Mouse (Mus musculus): ENCODE results near the gene Sel1l2. TPM values are rescaled to one million over a fixed set of nuclear protein-coding genes. Genes with fewer than 3 reads are reported as not detected.
A peak's percentile ranks its signal among the peaks of the same experiment; 100 is the strongest.

Gene Sel1l2
- polyA plus RNA-seq (2012; rRNA removed) = not detected in 2 replicates

DNA sequence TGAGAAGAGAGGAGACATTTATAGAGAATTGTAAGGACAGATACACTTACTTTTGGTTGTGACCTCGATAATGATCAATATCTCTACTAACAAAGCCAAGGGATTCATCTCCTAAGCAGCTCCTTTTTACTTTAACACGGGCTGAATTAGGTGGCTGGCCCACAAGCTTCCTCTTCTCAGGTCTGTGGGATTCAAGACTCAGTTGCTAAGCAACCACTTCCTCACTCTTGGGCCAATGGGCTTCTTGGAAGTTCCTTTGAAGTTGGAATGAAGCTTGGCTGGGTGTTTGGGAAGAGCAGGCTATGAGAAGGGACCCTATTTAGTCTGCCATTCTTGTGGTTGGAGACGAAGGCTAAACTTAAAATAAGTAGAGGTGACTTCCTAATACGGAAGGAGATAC, at the start of gene Sel1l2:
Gene Sel1l2 (minus strand): TSS at position 182 of the 400 bp plus-strand sequence.
- 41% methylated on average over 4 of the region's 4 CpGs for WGBS
- H3K27ac ChIP-seq (ENCODE audit: insufficient read depth, low read length) = no peak within 1 kb of the TSS
- TF ChIP-seq CTCF (IDR thresholded peaks at IDR 0.05; ENCODE audit: borderline replicate concordance, insufficient read depth, low read depth, low read length) = no peak
- TF ChIP-seq POLR2A (IDR thresholded peaks at IDR 0.05; ENCODE audit: borderline replicate concordance, insufficient read depth, low read length) = no peak
- no peak within 1 kb of the TSS for H3K4me3 ChIP-seq (replicated peaks; ENCODE audit: insufficient read depth, low read depth, low read length)
- no peaks in the 10 kb centered on the region for H3K27me3 ChIP-seq (ENCODE audit: control insufficient read depth, insufficient read depth, low read length)
- no peaks in the 10 kb centered on the region for H3K4me1 ChIP-seq (ENCODE audit: control insufficient read depth, insufficient read depth, low read length)
- no peak for DNase-seq

DNA sequence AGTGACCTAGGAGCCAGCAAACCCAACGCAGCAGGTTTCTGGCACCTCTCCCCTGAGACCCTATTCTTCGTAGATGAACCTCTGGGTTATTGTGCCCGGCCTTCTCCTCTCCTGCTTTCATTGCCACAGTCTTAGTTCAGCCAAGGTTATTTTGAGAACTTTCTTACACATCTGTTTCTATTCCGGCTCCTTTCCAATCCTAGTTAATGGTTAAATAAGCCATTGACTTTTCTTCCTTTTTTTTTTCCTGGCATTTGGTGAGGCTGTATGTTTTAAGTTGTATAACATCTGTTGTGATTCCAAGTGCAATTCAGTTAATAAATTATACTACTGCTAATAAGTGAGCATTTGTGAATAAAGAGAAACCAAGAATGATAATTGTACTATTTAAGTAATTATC, 49.6 kb upstream of the Sel1l2 start:
- no peaks in the 10 kb centered on the region for H3K27me3 ChIP-seq (ENCODE audit: control insufficient read depth, insufficient read depth, low read length)
- no peak for TF ChIP-seq POLR2A (IDR thresholded peaks at IDR 0.05; ENCODE audit: borderline replicate concordance, insufficient read depth, low read length)
- TF ChIP-seq CTCF (IDR thresholded peaks at IDR 0.05; ENCODE audit: borderline replicate concordance, insufficient read depth, low read depth, low read length) = no peak
- H3K4me1 ChIP-seq (ENCODE audit: control insufficient read depth, insufficient read depth, low read length) = no peaks in the 10 kb centered on the region
- DNase-seq = no peak
- no peak overlapping the region for H3K4me3 ChIP-seq (replicated peaks; ENCODE audit: insufficient read depth, low read depth, low read length)
- H3K27ac ChIP-seq (ENCODE audit: insufficient read depth, low read length) = no peak overlapping the region
- whole genome bisulfite sequencing = 72% methylated on average over 4 of the region's 4 CpGs

DNA sequence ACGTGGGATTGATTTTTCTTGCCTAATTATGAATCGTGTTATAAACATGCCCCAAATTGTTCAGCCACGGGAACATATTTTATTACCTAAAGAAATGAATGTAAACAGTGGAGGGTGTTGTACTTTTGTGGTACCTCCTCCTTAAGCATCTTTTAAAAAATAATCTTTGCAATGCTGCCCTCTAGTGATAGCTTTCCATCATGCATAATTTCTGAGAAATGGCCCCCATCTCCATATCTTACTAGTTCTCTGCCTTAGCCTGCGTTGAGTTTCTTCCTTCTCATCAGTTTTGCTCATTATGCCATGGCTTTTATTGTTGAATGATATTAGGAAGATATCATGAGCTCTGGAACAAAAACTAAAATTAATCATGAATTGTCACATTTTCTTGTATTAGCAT, 37.8 kb upstream of the Sel1l2 start:
- Histone ChIP-seq H3K27ac (ENCODE audit: insufficient read depth, low read length) (no peak overlapping the region), H3K27me3 (ENCODE audit: control insufficient read depth, insufficient read depth, low read length) (no peaks in the 10 kb centered on the region; the same call in 1 of the 2 replicates), H3K4me3 (replicated peaks; ENCODE audit: insufficient read depth, low read depth, low read length) (no peak overlapping the region), H3K4me1 (ENCODE audit: control insufficient read depth, insufficient read depth, low read length) (no peaks in the 10 kb centered on the region)
- 12% methylated on average over 4 of the region's 4 CpGs for WGBS
- TF ChIP-seq CTCF (IDR thresholded peaks at IDR 0.05; ENCODE audit: borderline replicate concordance, insufficient read depth, low read depth, low read length) (peak; percentile 29; the same call in 1 of the 2 replicates), POLR2A (IDR thresholded peaks at IDR 0.05; ENCODE audit: borderline replicate concordance, insufficient read depth, low read length) (no peak)
- peak in 1 of 2 experiments; percentile 29 for DNase-seq

DNA sequence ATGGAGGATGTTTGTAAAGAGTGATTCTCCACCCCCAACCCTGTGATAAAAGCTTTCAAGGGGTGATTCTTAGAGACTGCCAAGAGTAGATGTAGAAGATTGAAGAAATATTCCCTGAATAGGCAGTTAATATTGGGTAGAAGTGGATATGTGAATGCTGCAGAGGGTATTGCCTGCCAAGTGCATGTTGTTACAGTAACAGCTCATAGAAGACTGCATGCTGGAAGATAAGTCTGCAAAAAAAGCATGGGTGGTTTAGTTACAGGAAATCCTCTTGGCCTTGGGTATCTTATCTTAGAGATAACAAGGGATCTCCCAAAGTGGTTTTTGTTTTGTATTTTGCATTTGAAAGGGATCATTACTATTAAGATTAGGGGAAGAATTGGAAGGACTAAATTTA, 36.3 kb upstream of the Sel1l2 start:
- H3K4me3 ChIP-seq (replicated peaks; ENCODE audit: insufficient read depth, low read depth, low read length) = no peak overlapping the region
- no peak overlapping the region for H3K27ac ChIP-seq (ENCODE audit: insufficient read depth, low read length)
- H3K27me3 ChIP-seq (ENCODE audit: control insufficient read depth, insufficient read depth, low read length) = no peaks in the 10 kb centered on the region; the same call in 1 of the 2 replicates
- DNase-seq = no peak
- no peak for TF ChIP-seq CTCF (IDR thresholded peaks at IDR 0.05; ENCODE audit: borderline replicate concordance, insufficient read depth, low read depth, low read length)
- no peak for TF ChIP-seq POLR2A (IDR thresholded peaks at IDR 0.05; ENCODE audit: borderline replicate concordance, insufficient read depth, low read length)
- H3K4me1 ChIP-seq (ENCODE audit: control insufficient read depth, insufficient read depth, low read length) = no peaks in the 10 kb centered on the region

DNA sequence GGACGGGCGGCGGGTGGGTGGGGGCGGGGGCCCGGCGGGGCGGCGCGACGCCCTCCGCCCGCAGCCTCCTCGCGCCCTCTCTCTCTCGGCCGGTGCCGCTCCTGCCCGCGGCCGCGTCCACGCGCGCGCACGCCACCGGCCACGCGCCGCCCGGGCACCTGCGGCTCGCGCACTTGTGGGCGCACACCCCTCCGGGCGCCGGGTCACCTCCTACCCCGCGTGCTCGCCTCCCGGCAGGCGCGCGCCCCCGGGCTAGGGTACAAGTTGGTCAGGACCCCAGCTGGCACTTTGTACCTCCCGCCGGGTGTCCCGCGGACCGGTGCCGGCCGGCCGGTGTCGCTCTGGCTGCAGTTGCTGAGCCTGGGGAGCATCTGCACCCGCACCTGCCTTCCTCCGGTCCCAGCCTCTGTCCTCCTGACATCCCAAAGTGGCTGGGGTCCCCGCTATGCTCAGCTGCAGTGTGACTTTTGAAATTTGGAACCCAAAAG, 6.3 kb upstream of the Sel1l2 start:
- Histone ChIP-seq H3K27ac (ENCODE audit: insufficient read depth, low read length) (no peak overlapping the region), H3K4me3 (replicated peaks; ENCODE audit: insufficient read depth, low read depth, low read length) (peak overlapping the region; percentile 67), H3K27me3 (ENCODE audit: control insufficient read depth, insufficient read depth, low read length) (no peaks in the 10 kb centered on the region), H3K4me1 (ENCODE audit: control insufficient read depth, insufficient read depth, low read length) (no peaks in the 10 kb centered on the region)
- under 1% methylated on average over 49 of the region's 58 CpGs for WGBS
- peak; percentile 71 for DNase-seq
- TF ChIP-seq POLR2A (IDR thresholded peaks at IDR 0.05; ENCODE audit: borderline replicate concordance, insufficient read depth, low read length) = no peak; the same call in 1 of the 2 replicates

DNA sequence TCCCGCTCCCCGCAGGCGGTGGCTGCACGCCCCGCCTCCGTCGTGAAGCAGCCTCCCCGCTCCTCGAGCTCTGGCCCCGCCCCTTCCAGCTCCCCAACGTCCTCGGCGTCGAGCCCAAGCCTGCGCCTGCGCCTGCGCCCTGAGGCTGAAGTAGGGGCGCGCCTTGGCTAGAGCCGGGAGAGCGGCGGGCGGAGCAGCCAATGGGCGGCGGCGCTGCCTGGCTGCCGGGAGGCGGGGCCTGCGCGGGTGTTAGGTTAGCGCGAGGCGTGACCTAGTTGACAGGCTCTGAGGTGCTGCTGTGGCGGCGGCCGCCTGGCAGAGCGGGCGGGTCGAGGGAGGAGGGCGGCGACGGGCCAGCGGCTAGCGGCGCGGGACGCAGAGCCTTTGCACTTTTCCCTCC, 5.7 kb upstream of the Sel1l2 start, which contains the start of gene Macrod2:
Gene Macrod2 (plus strand): TSS at position 131 of the 400 bp plus-strand sequence.
- Histone ChIP-seq H3K4me1 (ENCODE audit: control insufficient read depth, insufficient read depth, low read length) (no peaks in the 10 kb centered on the region), H3K27me3 (ENCODE audit: control insufficient read depth, insufficient read depth, low read length) (no peaks in the 10 kb centered on the region), H3K4me3 (replicated peaks; ENCODE audit: insufficient read depth, low read depth, low read length) (peak within 1 kb of the TSS; percentile 67), H3K27ac (ENCODE audit: insufficient read depth, low read length) (peak within 1 kb of the TSS; percentile 8; the same call in 1 of the 2 replicates)
- peak; percentile 80 for TF ChIP-seq POLR2A (IDR thresholded peaks at IDR 0.05; ENCODE audit: borderline replicate concordance, insufficient read depth, low read length)
- no peak for TF ChIP-seq CTCF (IDR thresholded peaks at IDR 0.05; ENCODE audit: borderline replicate concordance, insufficient read depth, low read depth, low read length)
- peak; percentile 99 for DNase-seq
- WGBS = under 1% methylated on average over 42 of the region's 47 CpGs

DNA sequence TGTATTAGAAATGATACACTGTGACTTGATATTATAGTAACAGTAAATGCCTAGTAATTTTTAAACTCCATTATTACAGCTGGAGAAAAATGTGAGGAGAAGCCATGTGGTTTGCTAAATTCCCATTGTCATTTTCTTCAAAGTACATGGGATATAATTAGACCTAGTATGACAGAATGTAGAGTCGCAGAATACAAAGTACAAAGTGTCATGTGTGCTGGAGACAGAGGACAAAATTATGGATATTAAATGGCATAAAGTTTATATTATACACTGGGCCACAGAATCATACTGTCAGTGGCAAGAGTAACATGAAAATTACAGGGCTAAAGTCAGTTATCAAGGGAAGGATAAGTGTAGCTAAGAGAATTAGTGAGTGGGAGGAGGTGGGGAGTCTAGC, 24.7 kb downstream of the Sel1l2 start:
- no peaks in the 10 kb centered on the region for H3K27me3 ChIP-seq (ENCODE audit: control insufficient read depth, insufficient read depth, low read length)
- no peaks in the 10 kb centered on the region for H3K4me1 ChIP-seq (ENCODE audit: control insufficient read depth, insufficient read depth, low read length)
- no peak overlapping the region for H3K4me3 ChIP-seq (replicated peaks; ENCODE audit: insufficient read depth, low read depth, low read length)
- no peak for DNase-seq
- WGBS = 83% methylated on average over 1 of the region's 1 CpGs
- TF ChIP-seq CTCF (IDR thresholded peaks at IDR 0.05; ENCODE audit: borderline replicate concordance, insufficient read depth, low read depth, low read length) = no peak
- TF ChIP-seq POLR2A (IDR thresholded peaks at IDR 0.05; ENCODE audit: borderline replicate concordance, insufficient read depth, low read length) = no peak
- H3K27ac ChIP-seq (ENCODE audit: insufficient read depth, low read length) = no peak overlapping the region

DNA sequence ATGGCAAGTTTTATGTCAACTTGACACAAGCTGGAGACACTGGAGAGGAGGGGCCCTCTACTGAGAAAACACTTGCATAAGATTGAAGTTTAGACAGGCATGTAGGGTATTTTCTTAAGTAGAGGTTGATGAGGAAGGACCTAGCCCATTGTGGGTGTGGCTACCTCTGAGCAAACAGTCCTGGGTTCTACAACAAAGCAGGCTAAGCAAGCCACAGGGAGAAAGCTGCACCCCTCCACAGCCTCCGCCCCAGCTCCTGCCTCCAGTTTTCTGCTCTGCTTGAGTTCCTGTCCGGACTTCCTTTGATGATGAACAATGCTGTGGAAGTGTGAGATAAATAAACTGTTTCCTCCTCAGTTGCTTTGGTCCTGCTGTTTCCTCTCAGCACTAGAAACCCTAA, 29.6 kb downstream of the Sel1l2 start:
- WGBS = 63% methylated on average over 2 of the region's 2 CpGs
- H3K27ac ChIP-seq (ENCODE audit: insufficient read depth, low read length) = no peak overlapping the region
- no peaks in the 10 kb centered on the region for H3K4me1 ChIP-seq (ENCODE audit: control insufficient read depth, insufficient read depth, low read length)
- no peak for DNase-seq
- no peaks in the 10 kb centered on the region for H3K27me3 ChIP-seq (ENCODE audit: control insufficient read depth, insufficient read depth, low read length)
- no peak overlapping the region for H3K4me3 ChIP-seq (replicated peaks; ENCODE audit: insufficient read depth, low read depth, low read length)
- no peak for TF ChIP-seq CTCF (IDR thresholded peaks at IDR 0.05; ENCODE audit: borderline replicate concordance, insufficient read depth, low read depth, low read length)
- TF ChIP-seq POLR2A (IDR thresholded peaks at IDR 0.05; ENCODE audit: borderline replicate concordance, insufficient read depth, low read length) = no peak

Data from cerebellum, adult 2 months (tissue).